Mouse (Mus musculus): ENCODE measurements around the gene Rgs12. TPM values are rescaled to one million over a fixed set of nuclear protein-coding genes. Genes with fewer than 3 reads are reported as not detected.

The Rgs12 gene
- polyA plus RNA-seq, 1 experiment from 2014 or later = 25.0 TPM

DNA sequence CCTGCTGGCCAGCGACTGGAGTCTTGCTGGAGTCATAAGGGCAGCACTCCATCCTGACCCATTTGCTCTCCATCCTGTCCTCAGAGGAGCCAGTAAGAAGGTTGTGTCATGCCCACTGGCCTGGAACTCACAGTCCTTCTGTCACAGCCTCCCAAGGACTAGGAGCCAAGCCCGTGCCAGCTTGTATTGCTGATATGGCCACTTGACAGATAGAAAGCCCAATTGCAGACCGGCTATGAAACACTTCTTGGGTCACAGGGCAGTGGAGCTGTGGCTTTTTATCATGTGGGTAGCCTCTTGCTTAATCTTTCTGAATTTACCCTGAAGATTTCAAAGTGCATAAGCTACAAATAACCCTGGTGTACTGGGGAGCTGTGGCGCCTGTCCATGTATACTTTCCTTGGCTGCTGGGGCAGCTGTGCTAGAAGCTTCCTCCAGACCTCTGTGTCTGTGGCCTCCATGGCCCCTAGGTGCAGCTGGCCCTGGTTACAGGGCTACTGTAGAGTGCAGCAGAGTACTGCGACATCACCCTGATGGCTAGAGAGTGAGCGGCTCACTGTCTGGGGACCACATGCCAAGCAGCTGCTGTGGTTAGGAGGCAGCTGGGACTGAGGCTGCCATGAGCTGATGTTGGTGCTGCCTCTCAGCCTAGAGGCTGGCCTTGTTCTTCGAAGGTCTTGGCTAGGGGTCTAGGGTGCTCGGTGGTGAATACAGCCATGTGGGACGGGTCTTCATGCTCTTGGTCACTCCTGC lies 27.5 kb downstream of the Rgs12 start:
- peak; percentile 14 for DNase-seq (ENCODE audit: low spot score)

- DNase-seq (ENCODE audit: low spot score) = no peak
Observed at GRCm38 (mm10) chr5:34980099-34980498, 30.9 kb downstream of the Rgs12 start.

- DNase-seq (ENCODE audit: low spot score) = no peak
Observed at GRCm38 (mm10) chr5:34981734-34982133, 32.5 kb downstream of the Rgs12 start.

DNA sequence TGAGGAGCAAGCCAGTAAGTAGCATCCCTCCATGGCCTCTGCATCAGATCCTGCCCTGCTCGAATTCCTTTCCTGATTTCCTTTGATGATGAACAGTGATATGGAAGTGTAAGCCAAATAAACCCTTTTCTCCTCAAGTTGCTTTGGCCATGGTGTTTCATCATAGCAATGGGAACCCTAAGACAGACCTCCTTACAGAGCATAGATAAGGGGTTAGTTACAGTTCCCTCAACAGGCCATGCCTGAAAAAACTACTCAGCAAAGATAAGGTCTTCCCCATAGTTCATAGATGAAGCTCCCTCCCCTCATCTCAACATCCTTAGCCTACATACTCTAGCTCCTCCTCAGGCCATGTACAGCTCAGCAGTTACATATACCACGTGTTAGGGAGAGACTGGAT lies 35.7 kb downstream of the Rgs12 start:
- DNase-seq (ENCODE audit: low spot score) = no peak

DNA sequence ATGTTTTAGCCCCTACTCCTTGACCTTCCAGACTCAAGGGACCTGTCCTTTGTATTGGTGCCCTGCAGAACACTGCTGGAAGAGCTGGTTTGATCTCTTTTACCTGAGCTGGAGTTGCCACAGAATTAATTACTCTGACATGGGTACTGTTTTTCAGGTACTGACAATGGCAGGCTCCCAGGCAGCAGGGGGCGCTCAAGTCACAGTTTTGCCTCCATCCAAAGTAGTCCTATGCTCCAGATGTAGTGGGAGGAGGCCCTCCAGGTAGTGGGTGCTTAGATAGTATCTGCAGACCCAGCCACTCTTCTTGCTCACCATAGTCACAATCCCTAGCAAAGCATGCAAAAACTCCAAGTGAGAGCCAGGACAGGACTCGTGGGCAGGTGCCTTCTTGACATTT lies 36.6 kb downstream of the Rgs12 start:
- peak; percentile 68 for DNase-seq (ENCODE audit: low spot score)

- DNase-seq (ENCODE audit: low spot score) = no peak
Observed at GRCm38 (mm10) chr5:34987396-34987795, 38.2 kb downstream of the Rgs12 start.

DNA sequence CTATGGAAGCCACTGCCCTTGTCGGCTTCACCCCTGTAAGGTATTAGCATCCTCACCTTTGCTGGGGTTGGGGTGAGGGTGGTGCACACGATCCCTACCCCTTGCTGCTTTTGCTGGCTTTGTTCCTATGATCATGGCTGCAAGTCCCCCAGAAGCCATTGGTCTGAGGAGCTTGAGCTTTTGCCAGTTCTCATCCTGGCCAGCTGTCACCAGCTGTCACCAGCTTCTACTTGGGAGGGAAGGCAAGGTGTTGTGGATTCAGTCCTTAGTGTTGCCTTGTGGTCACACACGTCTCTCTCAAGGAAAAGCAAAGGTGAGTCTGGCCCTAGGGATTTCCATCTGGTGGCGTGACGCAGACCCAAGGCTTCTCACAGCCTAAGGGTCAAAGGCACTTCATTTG lies 39.4 kb downstream of the Rgs12 start:
- no peak for DNase-seq (ENCODE audit: low spot score)

GRCm38 (mm10) chr5:34989321-34989772 lies 40.1 kb downstream of the Rgs12 start:
- no peak for DNase-seq (ENCODE audit: low spot score)

DNA sequence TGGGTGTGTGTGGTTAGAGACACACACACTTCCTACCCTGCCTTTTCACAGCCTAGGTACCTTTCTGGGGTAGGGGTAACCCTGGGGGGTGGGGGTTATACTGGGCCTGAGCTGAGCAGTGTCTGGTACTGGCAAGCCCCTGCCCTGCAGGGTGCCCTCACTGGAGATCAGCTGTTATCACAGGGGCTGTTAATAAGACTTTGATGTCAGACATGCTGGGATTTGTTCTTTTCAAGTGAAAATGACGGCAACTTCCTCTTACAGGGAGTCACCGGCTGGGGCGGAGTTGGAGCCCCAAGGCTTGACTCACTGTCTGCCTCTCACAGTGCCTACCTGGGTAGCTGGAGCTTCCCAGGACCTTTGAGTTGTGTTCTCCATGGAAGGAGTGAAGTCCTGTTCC lies 49.5 kb downstream of the Rgs12 start:
- DNase-seq (ENCODE audit: low spot score) = no peak

- no peak for DNase-seq (ENCODE audit: low spot score)
Observed at GRCm38 (mm10) chr5:34999281-34999680, 50.0 kb downstream of the Rgs12 start.

DNA sequence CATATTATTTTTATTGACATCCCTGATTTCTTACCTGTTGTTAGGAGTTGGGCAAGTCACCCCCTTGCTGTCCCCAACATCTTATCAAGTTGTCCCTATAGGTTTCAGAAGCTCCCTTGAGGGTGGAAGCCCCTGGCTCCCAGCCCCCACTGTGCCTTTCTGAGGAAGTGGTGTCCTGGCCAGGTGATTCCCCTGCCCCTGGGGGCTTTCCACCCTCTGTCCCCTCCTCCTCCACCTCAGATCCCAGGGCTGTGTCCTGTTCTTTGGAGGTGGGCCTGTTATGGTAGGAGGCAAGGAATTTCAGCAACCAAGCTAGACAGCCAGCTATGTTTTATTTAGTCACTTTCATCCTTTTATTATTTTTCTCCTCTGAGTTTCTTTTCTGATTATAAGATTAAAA lies 51.1 kb downstream of the Rgs12 start:
- DNase-seq (ENCODE audit: low spot score) = no peak

GRCm38 (mm10) chr5:35001144-35001543 lies 51.9 kb downstream of the Rgs12 start:
- no peak for DNase-seq (ENCODE audit: low spot score)

DNA sequence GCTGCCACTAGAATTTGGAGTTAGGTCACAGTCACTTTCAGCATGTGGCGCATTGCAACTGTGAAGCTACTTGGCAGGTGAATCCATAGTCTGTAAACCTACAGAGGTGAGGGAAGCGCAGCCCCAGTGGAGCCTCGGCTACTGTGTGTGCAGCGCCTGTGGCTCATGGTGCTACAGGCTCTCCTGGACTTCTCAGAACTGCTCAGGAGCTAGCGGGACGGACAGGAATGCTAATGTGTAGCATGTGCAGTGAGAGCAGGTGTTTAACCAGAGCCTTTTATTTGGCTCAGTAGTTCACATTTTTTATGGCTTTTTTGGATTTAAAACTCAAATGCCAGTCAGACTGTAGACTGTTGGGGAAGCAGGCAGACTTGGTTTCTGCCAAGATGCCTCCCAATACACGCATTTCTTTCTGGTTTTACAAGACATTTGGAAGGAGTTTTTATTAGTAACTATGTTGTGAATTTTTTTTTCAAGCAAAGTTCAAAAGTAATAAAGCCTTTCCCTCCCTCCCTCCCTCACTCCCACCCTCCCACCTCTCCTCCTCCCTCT lies 54.4 kb downstream of the Rgs12 start:
- DNase-seq (ENCODE audit: low spot score) = no peak

DNA sequence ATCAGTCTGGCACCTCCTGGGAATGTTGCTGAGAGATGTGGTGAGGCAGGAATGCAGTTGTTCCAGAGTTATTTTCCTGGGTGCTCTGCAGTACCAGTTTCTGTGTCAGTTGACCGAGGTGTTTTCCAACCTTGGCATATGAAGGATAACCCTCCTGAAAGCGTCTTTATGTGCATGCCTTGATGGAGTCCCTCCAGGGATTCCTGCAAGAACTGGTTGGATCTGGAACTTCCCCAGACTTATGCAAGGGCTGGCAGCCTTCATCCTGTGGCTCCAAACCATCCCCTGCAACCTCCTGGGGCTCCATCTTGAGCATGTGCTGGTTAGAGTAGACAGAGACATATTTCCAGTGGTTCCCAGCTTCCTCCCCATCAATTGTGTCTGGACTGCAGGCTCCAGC lies 55.5 kb downstream of the Rgs12 start:
- no peak for DNase-seq (ENCODE audit: low spot score)

- no peak for DNase-seq (ENCODE audit: low spot score)
Observed at GRCm38 (mm10) chr5:35005659-35006058, 56.4 kb downstream of the Rgs12 start.

DNA sequence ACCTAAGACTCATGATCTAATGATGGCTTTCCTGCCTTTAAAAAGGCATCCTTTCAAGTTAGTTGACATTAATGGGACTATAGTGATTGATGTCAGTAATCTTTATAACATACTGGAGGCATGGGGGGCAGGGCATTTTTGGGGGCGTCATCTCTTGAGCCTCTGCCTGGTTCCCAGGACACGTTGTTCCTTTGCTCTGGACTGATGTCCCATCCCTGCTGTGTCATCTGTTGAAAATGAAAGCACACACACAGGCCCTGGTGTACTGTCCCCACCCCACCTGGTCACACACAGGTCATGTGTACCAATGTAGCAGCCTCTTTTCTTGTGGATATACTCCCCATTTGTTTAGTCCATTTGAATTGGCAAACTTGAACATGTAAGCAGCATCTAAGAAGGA lies 57.4 kb downstream of the Rgs12 start:
- DNase-seq (ENCODE audit: low spot score) = no peak

DNA sequence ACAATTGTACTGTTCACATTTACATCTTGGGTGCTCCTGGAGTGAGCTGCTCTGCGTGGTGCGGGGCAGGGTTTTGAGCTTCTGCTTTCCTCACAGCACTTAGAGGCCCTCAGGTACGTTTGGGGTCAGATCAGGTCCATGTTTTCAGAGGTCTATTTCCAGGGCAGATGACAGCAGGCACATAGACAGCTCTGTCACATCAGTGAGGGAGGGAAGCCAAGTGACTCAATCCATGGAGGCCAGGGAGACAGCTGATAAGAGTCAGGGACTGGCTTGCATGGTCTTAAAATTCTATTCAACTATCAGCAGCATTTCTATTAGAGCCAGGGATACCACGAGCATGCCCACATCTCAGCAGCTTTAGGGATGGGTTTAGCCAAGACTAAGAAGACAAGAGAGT lies 59.9 kb downstream of the Rgs12 start:
- no peak for DNase-seq (ENCODE audit: low spot score)

- no peak for DNase-seq (ENCODE audit: low spot score)
Observed at GRCm38 (mm10) chr5:35010656-35011055, 61.4 kb downstream of the Rgs12 start.

- no peak for DNase-seq (ENCODE audit: low spot score)
Observed at GRCm38 (mm10) chr5:35011156-35011923, 62.1 kb downstream of the Rgs12 start.

DNA sequence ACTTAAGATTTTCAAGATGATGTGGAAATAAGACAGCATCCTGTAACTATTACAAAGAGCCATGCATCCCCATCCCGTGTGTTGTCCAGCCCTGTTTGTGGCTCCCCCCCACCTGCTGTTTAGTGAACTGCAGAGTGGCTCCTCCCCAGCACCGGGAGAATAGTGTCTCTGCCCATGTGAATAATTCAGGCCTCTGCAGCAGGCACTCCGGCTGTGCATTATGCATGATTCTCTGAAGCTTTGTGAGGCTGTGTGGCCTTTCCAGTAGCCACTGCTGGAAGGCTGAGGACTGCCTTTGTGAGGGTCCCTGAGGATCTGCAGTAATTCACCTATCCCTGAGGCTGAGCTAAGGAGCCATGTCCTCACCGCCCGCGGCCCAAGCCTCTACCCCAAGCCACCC lies 64.8 kb downstream of the Rgs12 start:
- no peak for DNase-seq (ENCODE audit: low spot score)

DNA sequence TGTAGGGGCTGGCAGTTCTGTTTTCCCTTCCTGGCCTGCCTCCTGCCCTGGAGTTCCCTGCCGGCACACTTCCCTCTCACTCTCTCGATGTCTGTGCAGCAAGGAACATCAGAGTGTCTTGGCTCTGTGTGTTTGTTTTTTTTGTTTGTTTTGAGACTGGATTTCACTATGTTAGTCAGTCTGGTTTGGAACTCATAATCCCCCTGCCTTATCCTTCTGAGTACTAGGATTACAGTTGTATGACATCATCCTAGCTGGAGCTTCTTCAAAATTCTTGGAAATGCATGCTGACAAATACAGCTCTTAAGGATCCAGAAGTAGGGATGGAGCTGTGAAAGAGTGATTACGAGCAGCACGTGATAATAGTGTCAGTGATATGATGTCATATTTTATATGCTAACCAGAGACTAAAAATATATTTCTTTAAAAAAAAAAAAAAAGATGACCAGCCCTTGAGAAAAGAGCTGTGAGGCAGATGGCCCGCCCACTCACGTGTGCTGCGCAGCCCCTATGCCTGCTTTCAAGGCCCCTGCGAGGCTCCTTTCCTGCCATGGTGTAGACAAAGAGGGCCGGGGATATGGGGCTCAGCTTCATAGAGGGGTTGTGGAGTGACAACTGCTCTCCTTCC lies 70.5 kb downstream of the Rgs12 start:
- DNase-seq (ENCODE audit: low spot score) = no peak
